Mouse (Mus musculus): Measurements from ENCODE around the gene Sox14. TPM values are rescaled to one million over a fixed set of nuclear protein-coding genes. Genes with fewer than 3 reads are reported as not detected.
A peak's percentile ranks its signal among the peaks of the same experiment; 100 is the strongest.

Sox14 gene
- polyA plus RNA-seq (2016; fragmentation: Nextera tagmentation; extraction: Ambion mirVana) = 0.71 and 0.80 TPM in 2 replicates

- WGBS = 1% methylated on average over 47 of the region's 47 CpGs
- Histone ChIP-seq H3K9me3 (replicated peaks) (no peaks in the 10 kb centered on the region), H3K4me3 (peak within 1 kb of the TSS; percentile 36), H3K27ac (no peak within 1 kb of the TSS; the same call in 1 of the 2 replicates), H3K4me1 (peaks cover 38% of the 10 kb centered on the region), H3K27me3 (ENCODE audit: low read depth, poor library complexity, severe bottlenecking) (peaks cover 100% of the 10 kb centered on the region), H3K36me3 (no peaks in the 10 kb centered on the region)
- peak; percentile 71 for DNase-seq (ENCODE audit: low spot score)
Observed at GRCm38 (mm10) chr9:99875618-99876372, at the start of gene Sox14. Sox14 (minus strand) TSS chr9:99876170.

- H3K9me3 ChIP-seq (replicated peaks) = no peaks in the 10 kb centered on the region
- H3K36me3 ChIP-seq = no peaks in the 10 kb centered on the region
- no peak overlapping the region for H3K27ac ChIP-seq
- no peak overlapping the region for H3K4me3 ChIP-seq
- DNase-seq (ENCODE audit: low spot score) = peak; percentile 49
- peaks cover 78% of the 10 kb centered on the region for H3K27me3 ChIP-seq (ENCODE audit: low read depth, poor library complexity, severe bottlenecking)
- peaks cover 25% of the 10 kb centered on the region for H3K4me1 ChIP-seq
- 2% methylated on average over 14 of the region's 14 CpGs for WGBS
Observed at GRCm38 (mm10) chr9:99879311-99879710, 3.3 kb upstream of the Sox14 start.

- H3K27me3 ChIP-seq (ENCODE audit: low read depth, poor library complexity, severe bottlenecking) = peaks cover 85% of the 10 kb centered on the region
- no peak overlapping the region for H3K27ac ChIP-seq
- H3K36me3 ChIP-seq = no peaks in the 10 kb centered on the region
- H3K9me3 ChIP-seq (replicated peaks) = no peaks in the 10 kb centered on the region
- H3K4me1 ChIP-seq = peaks cover 25% of the 10 kb centered on the region
- no peak for DNase-seq (ENCODE audit: low spot score)
- H3K4me3 ChIP-seq = no peak overlapping the region
- 6% methylated on average over 5 of the region's 5 CpGs for WGBS
Observed at GRCm38 (mm10) chr9:99878588-99878987, 2.6 kb upstream of the Sox14 start.

- peaks cover 99% of the 10 kb centered on the region for H3K27me3 ChIP-seq (ENCODE audit: low read depth, poor library complexity, severe bottlenecking)
- no peaks in the 10 kb centered on the region for H3K36me3 ChIP-seq
- H3K27ac ChIP-seq = no peak overlapping the region
- H3K4me1 ChIP-seq = peaks cover 29% of the 10 kb centered on the region
- peak; percentile 43 for DNase-seq (ENCODE audit: low spot score)
- 3% methylated on average over 22 of the region's 22 CpGs for WGBS
- no peaks in the 10 kb centered on the region for H3K9me3 ChIP-seq (replicated peaks)
- H3K4me3 ChIP-seq = no peak overlapping the region; the same call in 1 of the 2 replicates
Observed at GRCm38 (mm10) chr9:99877056-99877546, 1.1 kb upstream of the Sox14 start.

GRCm38 (mm10) chr9:99876373-99877055 is 544 bp upstream of the Sox14 start:
- DNase-seq (ENCODE audit: low spot score) = peak; percentile 42
- Histone ChIP-seq H3K27ac (no peak overlapping the region), H3K9me3 (replicated peaks) (no peaks in the 10 kb centered on the region), H3K4me3 (peak overlapping the region; percentile 36), H3K4me1 (peaks cover 35% of the 10 kb centered on the region), H3K36me3 (no peaks in the 10 kb centered on the region), H3K27me3 (ENCODE audit: low read depth, poor library complexity, severe bottlenecking) (peaks cover 99% of the 10 kb centered on the region)
- under 1% methylated on average over 25 of the region's 25 CpGs for WGBS

GRCm38 (mm10) chr9:99874735-99875617 is 994 bp downstream of the Sox14 start:
- peaks cover 100% of the 10 kb centered on the region for H3K27me3 ChIP-seq (ENCODE audit: low read depth, poor library complexity, severe bottlenecking)
- H3K36me3 ChIP-seq = no peaks in the 10 kb centered on the region
- no peaks in the 10 kb centered on the region for H3K9me3 ChIP-seq (replicated peaks)
- H3K27ac ChIP-seq = no peak overlapping the region; the same call in 1 of the 2 replicates
- H3K4me1 ChIP-seq = peaks cover 42% of the 10 kb centered on the region
- peak overlapping the region; percentile 36 for H3K4me3 ChIP-seq
- peak; percentile 61 for DNase-seq (ENCODE audit: low spot score)
- WGBS = 2% methylated on average over 52 of the region's 52 CpGs

- H3K4me1 ChIP-seq = peaks cover 51% of the 10 kb centered on the region
- peak; percentile 56 for DNase-seq (ENCODE audit: low spot score)
Observed at GRCm38 (mm10) chr9:99873721-99874120, 2.2 kb downstream of the Sox14 start.

GRCm38 (mm10) chr9:99873116-99873620 is 2.8 kb downstream of the Sox14 start:
- Histone ChIP-seq H3K36me3 (no peaks in the 10 kb centered on the region), H3K9me3 (replicated peaks) (no peaks in the 10 kb centered on the region), H3K27ac (no peak overlapping the region), H3K4me3 (no peak overlapping the region), H3K4me1 (peaks cover 54% of the 10 kb centered on the region), H3K27me3 (ENCODE audit: low read depth, poor library complexity, severe bottlenecking) (peaks cover 100% of the 10 kb centered on the region)
- DNase-seq (ENCODE audit: low spot score) = peak; percentile 44
- 2% methylated on average over 15 of the region's 15 CpGs for WGBS

More at GRCm38 (mm10) chr9:99873721-99874120, 2.2 kb downstream of the Sox14 start:
- Histone ChIP-seq H3K27ac (no peak overlapping the region), H3K9me3 (replicated peaks) (no peaks in the 10 kb centered on the region), H3K27me3 (ENCODE audit: low read depth, poor library complexity, severe bottlenecking) (peaks cover 100% of the 10 kb centered on the region), H3K4me3 (no peak overlapping the region), H3K36me3 (no peaks in the 10 kb centered on the region)
- 7% methylated on average over 2 of the region's 2 CpGs for WGBS

- Histone ChIP-seq H3K4me1 (peaks cover 54% of the 10 kb centered on the region), H3K36me3 (no peaks in the 10 kb centered on the region), H3K27me3 (ENCODE audit: low read depth, poor library complexity, severe bottlenecking) (peaks cover 100% of the 10 kb centered on the region), H3K27ac (peak overlapping the region; percentile 23; the same call in 1 of the 2 replicates), H3K9me3 (replicated peaks) (no peaks in the 10 kb centered on the region), H3K4me3 (0 out of 2 replicates have a peak overlapping the region, but pooled peaks have one; percentile 28)
- DNase-seq (ENCODE audit: low spot score) = peak; percentile 68
- 1% methylated on average over 31 of the region's 31 CpGs for WGBS
Observed at GRCm38 (mm10) chr9:99872204-99873115, 3.5 kb downstream of the Sox14 start.

GRCm38 (mm10) chr9:99871556-99872203 is 4.3 kb downstream of the Sox14 start:
- Histone ChIP-seq H3K4me3 (peak overlapping the region; percentile 28), H3K27ac (peak overlapping the region; percentile 37; the same call in 1 of the 2 replicates), H3K27me3 (ENCODE audit: low read depth, poor library complexity, severe bottlenecking) (peaks cover 100% of the 10 kb centered on the region), H3K9me3 (replicated peaks) (no peaks in the 10 kb centered on the region), H3K4me1 (peaks cover 48% of the 10 kb centered on the region), H3K36me3 (no peaks in the 10 kb centered on the region)
- WGBS = under 1% methylated on average over 34 of the region's 34 CpGs
- DNase-seq (ENCODE audit: low spot score) = peak; percentile 74

Measured in limb, embryonic 10.5 days (tissue).